Mouse (Mus musculus) heart, postnatal 0 days (tissue): ENCODE data around the gene Plcb1.

ENCODE experiments used
- CTCF ChIP-seq: IDR thresholded peaks from 2 replicates; pipeline ENCODE4 v1.5.1; 2016; ENCODE audit warnings: antibody characterized with exemption, control low read depth, low read depth
- EP300 ChIP-seq: IDR thresholded peaks from 2 replicates; pipeline ENCODE4 v1.6.1; 2016; ENCODE audit warnings: antibody characterized with exemption, low read depth

- TF ChIP-seq CTCF, result no peak
- no peak for TF ChIP-seq EP300
Observed at GRCm38 (mm10) chr2:135242662-135243316, 456.9 kb downstream of the Plcb1 start.
